Mouse (Mus musculus) hematopoietic multipotent progenitor cell, adult 10-12 weeks (in vitro differentiated cells): ENCODE results near the gene CN725425. TPM values are rescaled to one million over a fixed set of nuclear protein-coding genes. Genes with fewer than 3 reads are reported as not detected.

Experiments used
- polyA plus RNA-seq: library from polyadenylated mRNA; stranded (reverse); fragments of >175 nt; gene quantifications from 2 replicates; pipeline ENCODE4 v1.2.3, GENCODE M21; 2012; ENCODE audit warnings: low replicate concordance

CN725425 gene
- not detected in 2 replicates for polyA plus RNA-seq

GRCm38 (mm10) chr15:91199256-91199905 is at the start of gene CN725425:
Gene CN725425 (plus strand): TSS chr15:91199494.

GRCm38 (mm10) chr15:91191412-91192222 is 7.7 kb upstream of the CN725425 start, which contains the start of gene Abcd2:
Gene Abcd2 (minus strand): TSS chr15:91191799.

Other genes starting within 250 kb of the CN725425 start
- 0.06 and 0.13 TPM in 2 replicates for gene Kif21a, start 149.5 kb upstream of the CN725425 start, polyA plus RNA-seq
- 0.43 and 1.4 TPM in 2 replicates for gene Abcd2, start 7.7 kb upstream of the CN725425 start, polyA plus RNA-seq